Mouse (Mus musculus) frontal cortex, postnatal 36 days (tissue): Measurements from ENCODE around the gene 3110040N11Rik.

Source experiments
- DNase-seq, 2 experiments: peaks; one replicate each; pipeline ENCODE4 v3.0.0; 2022; ENCODE audit warnings: low spot score in 2 of 2

3110040N11Rik gene

DNA sequence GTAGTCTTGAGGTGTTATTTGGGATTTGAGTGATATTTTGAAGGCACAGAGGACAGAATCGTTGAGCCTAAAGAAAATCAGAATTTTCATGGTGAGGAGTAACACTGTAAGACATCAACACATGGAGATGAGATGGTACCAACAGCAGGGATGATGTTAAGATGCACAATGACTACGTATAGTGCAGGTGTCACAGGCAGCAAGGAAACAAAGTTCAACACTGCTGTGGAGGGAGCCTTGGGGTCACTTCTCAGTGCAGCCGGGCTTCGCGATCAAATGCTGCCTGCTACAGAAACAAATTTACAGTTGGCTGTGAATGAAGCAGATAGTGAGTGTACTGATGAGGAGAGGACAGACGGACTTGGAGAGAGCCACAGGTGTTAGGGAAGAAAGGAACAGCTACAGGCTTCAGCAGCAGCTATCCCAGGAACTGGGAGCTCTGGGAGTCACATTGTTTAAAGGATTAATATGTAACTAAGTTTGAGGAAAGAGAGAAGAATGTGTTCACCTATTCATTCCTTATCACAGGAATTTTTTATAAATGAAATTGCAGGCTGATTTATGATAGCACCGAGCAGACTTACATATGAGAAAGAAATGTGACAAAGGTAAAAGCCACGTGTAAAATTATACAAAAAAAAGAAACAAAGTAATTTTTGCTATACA, 50.4 kb downstream of the 3110040N11Rik start:
- no peak for DNase-seq

DNA sequence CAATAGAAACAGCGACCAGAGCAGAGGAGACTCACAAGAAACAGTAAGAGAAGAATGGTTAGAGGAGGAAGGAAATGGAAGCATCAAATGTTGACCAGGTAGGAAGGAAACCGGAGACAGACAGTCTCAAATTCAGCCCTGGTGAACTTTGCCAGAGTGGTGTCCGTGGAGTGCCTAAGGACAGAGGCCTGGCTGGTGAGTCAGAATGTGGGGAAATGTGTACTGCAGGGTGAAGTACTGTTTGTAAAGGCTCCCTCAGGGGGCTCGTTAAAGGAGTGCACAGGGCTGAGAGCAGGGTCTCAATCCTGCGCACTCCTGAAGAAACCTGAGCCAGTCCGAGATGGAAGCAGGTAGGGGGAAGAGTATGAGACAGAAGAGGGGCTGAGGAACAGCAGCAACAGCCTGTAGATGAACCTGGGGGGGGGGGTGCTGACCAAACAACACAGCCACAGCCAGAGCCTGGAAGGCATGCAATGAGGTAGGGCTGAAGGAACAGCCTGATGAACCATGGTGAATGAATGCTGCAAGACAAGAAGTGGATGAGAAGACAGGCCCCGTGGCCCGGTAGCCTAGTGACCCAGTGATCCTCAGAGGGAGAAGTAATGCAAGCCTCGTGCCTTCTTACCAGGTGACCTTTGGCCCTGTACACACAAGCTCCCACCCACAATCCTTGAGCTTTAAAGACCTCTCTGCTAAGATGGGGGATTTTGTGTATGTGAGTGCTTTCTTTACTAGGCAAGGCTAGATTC, 53.8 kb downstream of the 3110040N11Rik start:
- no peak for DNase-seq

- DNase-seq, result no peak
These were observed 56.8 kb downstream of the 3110040N11Rik start for GRCm38 (mm10) chr7:81732183-81733089.
